ENCODE assay signal across 25 mouse cellular contexts in genomic region chr7:24391687-24392086, GRCm38 (mm10). TPM values are rescaled to one million over a fixed set of nuclear protein-coding genes. Genes with fewer than 3 reads are reported as not detected.
DNase-seq lines count a peak whose midpoint lies in the region; ATAC-seq and TF ChIP-seq lines count a peak whose summit lies in the region.
"Had no signal": no experiment of that assay in that cellular context is flagged by ENCODE, and none has a peak within 500 bp of the region (broad histone marks: within the 10 kb centered on the region; RNA-seq: fewer than 3 reads in every experiment).

No protein-coding gene starts in this region.

- DNase-seq in intestine, embryonic 14.5 days (ENCODE audit: low spot score): no peak
- DNase-seq in MEL (ENCODE audit: low read depth, low spot score): no peak
- DNase-seq in forebrain, embryonic 14.5 days (ENCODE audit: low spot score): no peak
- no peak for DNase-seq in layer of hippocampus, adult 18-20 months (ENCODE audit: low spot score in 2 of 2)
- DNase-seq: cerebellum, adult 18-20 months; heart, adult 18-20 months; right cerebral cortex, postnatal 25 days had no signal

- no peaks in the 10 kb centered on the region for H3K9me3 ChIP-seq in intestine, embryonic 14.5 days (ENCODE audit: control insufficient read depth, low read length)
- no peaks in the 10 kb centered on the region for H3K9me3 ChIP-seq in intestine, postnatal 0 days (ENCODE audit: control insufficient read depth)
- no peaks in the 10 kb centered on the region for H3K9me3 ChIP-seq in MEL (replicated peaks; ENCODE audit: insufficient read depth, low read length)
- no peaks in the 10 kb centered on the region for H3K9me3 ChIP-seq in hindbrain, embryonic 15.5 days
- no peaks in the 10 kb centered on the region for H3K9me3 ChIP-seq in neural tube, embryonic 13.5 days
- H3K9me3 ChIP-seq in forebrain, embryonic 14.5 days (replicated peaks; ENCODE audit: control insufficient read depth, low read length): no peaks in the 10 kb centered on the region
- H3K9me3 ChIP-seq: forebrain, embryonic 15.5 days had no signal

- peak overlapping the region; percentile 79 for H3K27ac ChIP-seq in intestine, embryonic 14.5 days (ENCODE audit: low read depth)
- H3K27ac ChIP-seq in intestine, postnatal 0 days (ENCODE audit: low read depth, low read length): no peak overlapping the region
- H3K27ac ChIP-seq in MEL (ENCODE audit: control insufficient read depth, low read depth, low read length): no peak overlapping the region
- H3K27ac ChIP-seq in hindbrain, embryonic 15.5 days (replicated peaks): peak overlapping the region; percentile 67; the same call in 1 of the 2 replicates
- H3K27ac ChIP-seq in neural tube, embryonic 13.5 days (replicated peaks): peak overlapping the region; percentile 93
- H3K27ac ChIP-seq in forebrain, embryonic 14.5 days (ENCODE audit: low read depth, low read length): no peak overlapping the region
- H3K27ac ChIP-seq: forebrain, embryonic 15.5 days; liver, embryonic 14.5 days had no signal

- peak overlapping the region; percentile 39; the same call in 1 of the 2 replicates for H3K4me2 ChIP-seq in intestine, embryonic 14.5 days (ENCODE audit: low read length)
- H3K4me2 ChIP-seq in intestine, postnatal 0 days (replicated peaks; ENCODE audit: low read depth): no peak overlapping the region
- H3K4me2 ChIP-seq in hindbrain, embryonic 15.5 days: 0 out of 2 replicates have a peak overlapping the region, but pooled peaks have one; percentile 41
- H3K4me2 ChIP-seq in neural tube, embryonic 13.5 days: peak overlapping the region; percentile 54
- H3K4me2 ChIP-seq in forebrain, embryonic 14.5 days (ENCODE audit: low read length): no peak overlapping the region
- H3K4me2 ChIP-seq: forebrain, embryonic 15.5 days had no signal

- no peak overlapping the region for H3K9ac ChIP-seq in intestine, embryonic 14.5 days (ENCODE audit: low read length)
- no peak overlapping the region for H3K9ac ChIP-seq in intestine, postnatal 0 days (ENCODE audit: low read depth, low read length)
- no peak overlapping the region for H3K9ac ChIP-seq in MEL (ENCODE audit: control insufficient read depth, low read depth, low read length, poor library complexity, severe bottlenecking)
- H3K9ac ChIP-seq in hindbrain, embryonic 15.5 days: no peak overlapping the region
- H3K9ac ChIP-seq in neural tube, embryonic 13.5 days: peak overlapping the region; percentile 59
- no peak overlapping the region for H3K9ac ChIP-seq in forebrain, embryonic 14.5 days (ENCODE audit: low read length)
- H3K9ac ChIP-seq: forebrain, embryonic 15.5 days; liver, embryonic 14.5 days had no signal

- H3K27me3 ChIP-seq in intestine, embryonic 14.5 days (replicated peaks; ENCODE audit: control insufficient read depth, insufficient read depth, low read length): no peaks in the 10 kb centered on the region
- no peaks in the 10 kb centered on the region for H3K27me3 ChIP-seq in intestine, postnatal 0 days (replicated peaks; ENCODE audit: control insufficient read depth, insufficient read depth, low read length)
- H3K27me3 ChIP-seq in MEL (ENCODE audit: control insufficient read depth in 1 of 2, insufficient read depth in 2 of 2, low read length in 2 of 2): no peaks in the 10 kb centered on the region
- H3K27me3 ChIP-seq in hindbrain, embryonic 15.5 days: no peaks in the 10 kb centered on the region
- no peaks in the 10 kb centered on the region for H3K27me3 ChIP-seq in neural tube, embryonic 13.5 days
- no peaks in the 10 kb centered on the region for H3K27me3 ChIP-seq in forebrain, embryonic 14.5 days (replicated peaks; ENCODE audit: control insufficient read depth, insufficient read depth, low read length)
- H3K27me3 ChIP-seq: forebrain, embryonic 15.5 days had no signal

- H3K36me3 ChIP-seq in intestine, embryonic 14.5 days (ENCODE audit: control insufficient read depth, insufficient read depth, low read length): no peaks in the 10 kb centered on the region
- H3K36me3 ChIP-seq in intestine, postnatal 0 days (ENCODE audit: control insufficient read depth, insufficient read depth): no peaks in the 10 kb centered on the region
- H3K36me3 ChIP-seq in MEL (ENCODE audit: control insufficient read depth in 1 of 2, insufficient read depth in 2 of 2, low read length in 2 of 2): peaks cover 0 to 47% of the 10 kb centered on the region in 2 experiments; a peak in 2 of 4 replicates
- H3K36me3 ChIP-seq in hindbrain, embryonic 15.5 days: no peaks in the 10 kb centered on the region
- no peaks in the 10 kb centered on the region for H3K36me3 ChIP-seq in neural tube, embryonic 13.5 days
- no peaks in the 10 kb centered on the region for H3K36me3 ChIP-seq in forebrain, embryonic 14.5 days (ENCODE audit: control insufficient read depth, insufficient read depth, low read length)
- H3K36me3 ChIP-seq: forebrain, embryonic 15.5 days had no signal

- TF ChIP-seq POLR2A in MEL (IDR thresholded peaks at IDR 0.05; ENCODE audit: control insufficient read depth in 1 of 2, insufficient read depth in 1 of 2, low read depth in 1 of 2, low read length in 2 of 2, poor library complexity in 1 of 2): no peak

- H3K4me1 ChIP-seq in intestine, embryonic 14.5 days (replicated peaks; ENCODE audit: control insufficient read depth, insufficient read depth, low read length): peaks cover 14% of the 10 kb centered on the region
- H3K4me1 ChIP-seq in intestine, postnatal 0 days (replicated peaks; ENCODE audit: control insufficient read depth, insufficient read depth, low read length): no peaks in the 10 kb centered on the region
- H3K4me1 ChIP-seq in MEL (ENCODE audit: control insufficient read depth in 1 of 2, insufficient read depth in 2 of 2, low read length in 2 of 2): peaks cover 20 to 65% of the 10 kb centered on the region in 2 experiments
- peaks cover 5% of the 10 kb centered on the region; the same call in 1 of the 2 replicates for H3K4me1 ChIP-seq in hindbrain, embryonic 15.5 days (replicated peaks)
- H3K4me1 ChIP-seq in neural tube, embryonic 13.5 days (replicated peaks): peaks cover 27% of the 10 kb centered on the region
- H3K4me1 ChIP-seq in forebrain, embryonic 14.5 days (ENCODE audit: control insufficient read depth, insufficient read depth, low read length): no peaks in the 10 kb centered on the region
- H3K4me1 ChIP-seq: forebrain, embryonic 15.5 days had no signal

- 82% methylated on average over 2 of the region's 2 CpGs for WGBS in intestine, embryonic 14.5 days
- 73% methylated on average over 2 of the region's 2 CpGs for WGBS in intestine, postnatal 0 days
- WGBS in hindbrain, embryonic 15.5 days: 72% methylated on average over 2 of the region's 2 CpGs
- 87% methylated on average over 2 of the region's 2 CpGs for WGBS in neural tube, embryonic 13.5 days
- WGBS in forebrain, embryonic 14.5 days: 66% methylated on average over 2 of the region's 2 CpGs

- no peak overlapping the region for H3K4me3 ChIP-seq in intestine, embryonic 14.5 days (ENCODE audit: low read depth, low read length)
- no peak overlapping the region for H3K4me3 ChIP-seq in intestine, postnatal 0 days (ENCODE audit: low read depth, low read length)
- H3K4me3 ChIP-seq in MEL (ENCODE audit: control insufficient read depth in 1 of 2, insufficient read depth in 1 of 2, low read depth in 2 of 2, low read length in 2 of 2): no peak overlapping the region
- no peak overlapping the region for H3K4me3 ChIP-seq in hindbrain, embryonic 15.5 days
- H3K4me3 ChIP-seq in neural tube, embryonic 13.5 days: no peak overlapping the region
- no peak overlapping the region for H3K4me3 ChIP-seq in forebrain, embryonic 14.5 days (ENCODE audit: low read depth, low read length)
- H3K4me3 ChIP-seq: forebrain, embryonic 15.5 days had no signal

- ATAC-seq in intestine, embryonic 14.5 days (replicated peaks; ENCODE audit: low FRiP score, low TSS enrichment, low read depth): no peak
- ATAC-seq in intestine, postnatal 0 days: no peak
- no peak for ATAC-seq in hindbrain, embryonic 15.5 days (ENCODE audit: low FRiP score, low read depth)
- ATAC-seq in neural tube, embryonic 13.5 days (ENCODE audit: low read depth): no peak
- ATAC-seq in forebrain, embryonic 14.5 days: no peak
- no peak for ATAC-seq in erythroid progenitor cell, adult 5-6 weeks (replicated peaks; ENCODE audit: low FRiP score, poor library complexity, severe bottlenecking)
- ATAC-seq: forebrain, embryonic 15.5 days; inflammation-experienced regulatory T-cells, adult 6 months had no signal

- no peak for TF ChIP-seq EP300 in MEL (IDR thresholded peaks at IDR 0.05; ENCODE audit: low read depth in 1 of 2, low read length in 2 of 2)

- peaks cover 2% of the 10 kb centered on the region; the same call in 1 of the 2 replicates for H3K79me2 ChIP-seq in MEL (ENCODE audit: control insufficient read depth, insufficient read depth, low read length, poor library complexity)

- TF ChIP-seq CTCF in intestine, postnatal 0 days (IDR thresholded peaks at IDR 0.05; ENCODE audit: low read depth): no peak
- TF ChIP-seq CTCF in MEL (IDR thresholded peaks at IDR 0.05 in 2 of 3, conservative IDR thresholded peaks at IDR 0.05 in 1 of 3; ENCODE audit: control insufficient read depth in 1 of 3, insufficient read depth in 1 of 3, low read depth in 2 of 3, low read length in 3 of 3, poor library complexity in 1 of 3, severe bottlenecking in 1 of 3): no peak

- TF ChIP-seq RAD21 in MEL (IDR thresholded peaks at IDR 0.05; ENCODE audit: low read depth, low read length): no peak

RNA-seq across cellular contexts. Expression of gene Smg9, which starts 7.7 kb away (rescaled TPM):
- polyA plus RNA-seq in intestine, embryonic 14.5 days (2014; fragmentation: Nextera tagmentation; extraction: Ambion mirVana): 24.0 and 24.5 TPM in 2 replicates
- 14.0 and 15.1 TPM in 2 replicates for polyA plus RNA-seq in intestine, postnatal 0 days (2015; fragmentation: Nextera tagmentation; extraction: Ambion mirVana)
- total RNA-seq in MEL (2012; rRNA removed): 47.5 and 54.6 TPM in 2 replicates
- 10 to 100 TPM in 1 of 2 experiments, not detected in 1; 95.3 TPM for polyA plus RNA-seq in MEL (2012; ENCODE audit: insufficient read depth in 1 of 2, insufficient read length in 2 of 2, low read depth in 1 of 2, low replicate concordance in 2 of 2, missing spikeins in 1 of 2)
- polyA plus RNA-seq in hindbrain, embryonic 15.5 days (2015; fragmentation: Nextera tagmentation; extraction: Ambion mirVana): 32.8 and 42.5 TPM in 2 replicates
- polyA plus RNA-seq in neural tube, embryonic 13.5 days (2015; fragmentation: Nextera tagmentation; extraction: Ambion mirVana): 36.2 and 37.7 TPM in 2 replicates
- 23.4 and 26.1 TPM in 2 replicates for polyA plus RNA-seq in forebrain, embryonic 14.5 days (2014; fragmentation: Nextera tagmentation; extraction: Ambion mirVana)
- total RNA-seq in erythroid progenitor cell, adult 5-6 weeks (2015; ENCODE audit: low replicate concordance): 33.9 and 52.0 TPM in 2 replicates
- 25.2 and 42.7 TPM in 2 replicates for total RNA-seq in erythroid progenitor cell, adult 5-6 weeks (2017; ENCODE audit: low replicate concordance)
- 10 to 100 TPM; 33.2 to 34.8 TPM for total RNA-seq in layer of hippocampus, adult 18-20 months (2021)

RNA-seq across cellular contexts. Expression of gene Kcnn4, which starts 21.6 kb away (rescaled TPM):
- 0.43 and 0.70 TPM in 2 replicates for polyA plus RNA-seq in intestine, embryonic 14.5 days (2014; fragmentation: Nextera tagmentation; extraction: Ambion mirVana)
- polyA plus RNA-seq in intestine, postnatal 0 days (2015; fragmentation: Nextera tagmentation; extraction: Ambion mirVana): 3.2 and 3.7 TPM in 2 replicates
- total RNA-seq in MEL (2012; rRNA removed): 175 and 256 TPM in 2 replicates
- polyA plus RNA-seq in MEL (2012; ENCODE audit: insufficient read depth in 1 of 2, insufficient read length in 2 of 2, low read depth in 1 of 2, low replicate concordance in 2 of 2, missing spikeins in 1 of 2): 100 to 1,000 TPM in 1 of 2 experiments, not detected in 1; 188 TPM
- polyA plus RNA-seq in hindbrain, embryonic 15.5 days (2015; fragmentation: Nextera tagmentation; extraction: Ambion mirVana): 2.3 and 2.9 TPM in 2 replicates
- 2.1 and 2.2 TPM in 2 replicates for polyA plus RNA-seq in neural tube, embryonic 13.5 days (2015; fragmentation: Nextera tagmentation; extraction: Ambion mirVana)
- polyA plus RNA-seq in forebrain, embryonic 14.5 days (2014; fragmentation: Nextera tagmentation; extraction: Ambion mirVana): 0.09 and 0.53 TPM in 2 replicates
- 237 and 287 TPM in 2 replicates for total RNA-seq in erythroid progenitor cell, adult 5-6 weeks (2015; ENCODE audit: low replicate concordance)
- total RNA-seq in erythroid progenitor cell, adult 5-6 weeks (2017; ENCODE audit: low replicate concordance): 417 and 443 TPM in 2 replicates
- total RNA-seq in layer of hippocampus, adult 18-20 months (2021): under 1 TPM; 0.36 to 0.72 TPM

RNA-seq across cellular contexts. Expression of gene Lypd5, which starts 42.7 kb away (rescaled TPM):
- polyA plus RNA-seq in intestine, embryonic 14.5 days (2014; fragmentation: Nextera tagmentation; extraction: Ambion mirVana): not detected in 2 replicates
- not detected in 2 replicates for polyA plus RNA-seq in intestine, postnatal 0 days (2015; fragmentation: Nextera tagmentation; extraction: Ambion mirVana)
- total RNA-seq in MEL (2012; rRNA removed): not detected in 2 replicates
- not detected for polyA plus RNA-seq in MEL (2012; ENCODE audit: insufficient read depth in 1 of 2, insufficient read length in 2 of 2, low read depth in 1 of 2, low replicate concordance in 2 of 2, missing spikeins in 1 of 2)
- not detected in 2 replicates for polyA plus RNA-seq in hindbrain, embryonic 15.5 days (2015; fragmentation: Nextera tagmentation; extraction: Ambion mirVana)
- not detected in 2 replicates for polyA plus RNA-seq in neural tube, embryonic 13.5 days (2015; fragmentation: Nextera tagmentation; extraction: Ambion mirVana)
- not detected in 2 replicates for polyA plus RNA-seq in forebrain, embryonic 14.5 days (2014; fragmentation: Nextera tagmentation; extraction: Ambion mirVana)
- not detected in 2 replicates for total RNA-seq in erythroid progenitor cell, adult 5-6 weeks (2015; ENCODE audit: low replicate concordance)
- total RNA-seq in erythroid progenitor cell, adult 5-6 weeks (2017; ENCODE audit: low replicate concordance): not detected in 2 replicates
- not detected for total RNA-seq in layer of hippocampus, adult 18-20 months (2021)
- total RNA-seq: adrenal gland, adult 18-20 months; common myeloid progenitor, adult 5-6 weeks; gastrocnemius, adult 18-20 months; heart, adult 18-20 months; left cerebral cortex, adult 8-10 months; megakaryocyte-erythroid progenitor cell, adult 5-6 weeks; monocyte, adult 5-6 weeks had no signal
- polyA plus RNA-seq: C2C12; forebrain, embryonic 15.5 days; heart, embryonic 16.5 days; inflammation-experienced regulatory T-cells, adult 6 months; liver, embryonic 14.5 days; lung, postnatal 0 days had no signal

RNA-seq across cellular contexts. Expression of gene Tescl, which starts 58.0 kb away (rescaled TPM):
- not detected in 2 replicates for polyA plus RNA-seq in intestine, embryonic 14.5 days (2014; fragmentation: Nextera tagmentation; extraction: Ambion mirVana)
- polyA plus RNA-seq in intestine, postnatal 0 days (2015; fragmentation: Nextera tagmentation; extraction: Ambion mirVana): 0.18 TPM in 1 of 2 replicates, not detected in the other
- total RNA-seq in MEL (2012; rRNA removed): not detected in 2 replicates
- polyA plus RNA-seq in MEL (2012; ENCODE audit: insufficient read depth in 1 of 2, insufficient read length in 2 of 2, low read depth in 1 of 2, low replicate concordance in 2 of 2, missing spikeins in 1 of 2): not detected
- 0.23 and 0.38 TPM in 2 replicates for polyA plus RNA-seq in hindbrain, embryonic 15.5 days (2015; fragmentation: Nextera tagmentation; extraction: Ambion mirVana)
- 0.31 TPM in 1 of 2 replicates, not detected in the other for polyA plus RNA-seq in neural tube, embryonic 13.5 days (2015; fragmentation: Nextera tagmentation; extraction: Ambion mirVana)
- 0.20 TPM in 1 of 2 replicates, not detected in the other for polyA plus RNA-seq in forebrain, embryonic 14.5 days (2014; fragmentation: Nextera tagmentation; extraction: Ambion mirVana)
- not detected in 2 replicates for total RNA-seq in erythroid progenitor cell, adult 5-6 weeks (2015; ENCODE audit: low replicate concordance)
- not detected in 2 replicates for total RNA-seq in erythroid progenitor cell, adult 5-6 weeks (2017; ENCODE audit: low replicate concordance)
- not detected for total RNA-seq in layer of hippocampus, adult 18-20 months (2021)
- total RNA-seq: common myeloid progenitor, adult 5-6 weeks; gastrocnemius, adult 18-20 months; left cerebral cortex, adult 8-10 months; megakaryocyte-erythroid progenitor cell, adult 5-6 weeks had no signal
- polyA plus RNA-seq: embryonic facial prominence, embryonic 14.5 days; forebrain, embryonic 15.5 days; inflammation-experienced regulatory T-cells, adult 6 months; liver, embryonic 14.5 days; thymus, postnatal 0 days had no signal

Comparison
In these comparisons a context has a peak if more than half of its experiments do, and no peak if none do; other contexts are left out.
1. H3K27ac ChIP-seq: peak in intestine, embryonic 14.5 days (single experiment), hindbrain, embryonic 15.5 days (single experiment) and neural tube, embryonic 13.5 days (single experiment); none in intestine, postnatal 0 days (single experiment), MEL (single experiment) and forebrain, embryonic 14.5 days (single experiment).
2. H3K4me2 ChIP-seq: peak in intestine, embryonic 14.5 days (single experiment), hindbrain, embryonic 15.5 days (single experiment) and neural tube, embryonic 13.5 days (single experiment); none in intestine, postnatal 0 days (single experiment) and forebrain, embryonic 14.5 days (single experiment).